19 mouse cellular contexts compared by ENCODE assay signal in genomic region chr15:82325382-82325781, GRCm38 (mm10). TPM values are rescaled to one million over a fixed set of nuclear protein-coding genes. Genes with fewer than 3 reads are reported as not detected.
"Had no signal": no experiment of that assay in that cellular context is flagged by ENCODE, and none has a peak within 500 bp of the region (broad histone marks: within the 10 kb centered on the region; RNA-seq: fewer than 3 reads in every experiment).

No protein-coding gene starts in this region.

- H3K27ac ChIP-seq: limb, embryonic 13.5 days; liver, embryonic 15.5 days; macrophage; midbrain, embryonic 13.5 days; neural tube, embryonic 13.5 days had no signal

- H3K27me3 ChIP-seq: limb, embryonic 13.5 days; midbrain, embryonic 13.5 days; neural tube, embryonic 13.5 days had no signal

- H3K4me1 ChIP-seq: midbrain, embryonic 13.5 days; neural tube, embryonic 13.5 days had no signal

- H3K4me3 ChIP-seq: limb, embryonic 13.5 days; liver, embryonic 15.5 days; midbrain, embryonic 13.5 days; neural tube, embryonic 13.5 days had no signal

- DNase-seq: kidney, adult 8-10 months; kidney, postnatal 36 days; layer of hippocampus, adult 9-11 months; layer of hippocampus, postnatal 36 days; lung, embryonic 14.5 days; lung, postnatal 10 days; retina, postnatal 1 day; right cerebral cortex, postnatal 25 days; thymus, adult 18-20 months; thymus, postnatal 36 days had no signal

- ATAC-seq: intestine, embryonic 16.5 days; midbrain, embryonic 13.5 days had no signal

RNA-seq across cellular contexts. Expression of gene Wbp2nl, which starts 26.6 kb away (rescaled TPM):
- total RNA-seq: layer of hippocampus, adult 18-20 months; layer of hippocampus, postnatal 36 days; left cerebral cortex, postnatal 36 days had no signal
- polyA plus RNA-seq: limb, embryonic 13.5 days; macrophage; midbrain, embryonic 13.5 days; neural tube, embryonic 13.5 days; small intestine, adult 2 months had no signal
